Mouse (Mus musculus) embryo, embryonic 10 days (tissue): Measurements from ENCODE around the gene Gpr153.

ENCODE experiments used
- DNase-seq: peaks from one replicate; pipeline ENCODE4 v3.0.0-alpha.2; 2015; ENCODE audit warnings: low spot score

Gene Gpr153

DNA sequence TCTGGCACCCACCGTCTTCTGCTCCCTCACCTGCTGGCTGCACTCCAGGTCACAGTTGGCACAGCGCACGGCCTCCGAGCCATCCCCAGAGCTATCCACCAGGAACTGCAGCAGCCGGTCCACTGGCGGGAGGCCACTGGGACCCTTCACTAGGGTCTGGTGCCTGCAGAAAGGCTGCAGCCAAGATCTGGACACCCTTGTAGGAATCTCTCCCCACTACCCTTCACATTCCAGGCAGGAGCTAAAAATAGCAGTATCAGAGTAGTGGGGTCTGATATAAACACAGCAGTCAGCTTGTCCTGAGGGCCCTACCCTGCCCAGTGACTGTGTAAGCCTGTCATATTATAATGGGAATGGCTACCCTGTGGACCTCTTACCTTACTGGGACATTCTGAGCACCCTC lies 43.6 kb downstream of the Gpr153 start:
- no peak for DNase-seq

DNA sequence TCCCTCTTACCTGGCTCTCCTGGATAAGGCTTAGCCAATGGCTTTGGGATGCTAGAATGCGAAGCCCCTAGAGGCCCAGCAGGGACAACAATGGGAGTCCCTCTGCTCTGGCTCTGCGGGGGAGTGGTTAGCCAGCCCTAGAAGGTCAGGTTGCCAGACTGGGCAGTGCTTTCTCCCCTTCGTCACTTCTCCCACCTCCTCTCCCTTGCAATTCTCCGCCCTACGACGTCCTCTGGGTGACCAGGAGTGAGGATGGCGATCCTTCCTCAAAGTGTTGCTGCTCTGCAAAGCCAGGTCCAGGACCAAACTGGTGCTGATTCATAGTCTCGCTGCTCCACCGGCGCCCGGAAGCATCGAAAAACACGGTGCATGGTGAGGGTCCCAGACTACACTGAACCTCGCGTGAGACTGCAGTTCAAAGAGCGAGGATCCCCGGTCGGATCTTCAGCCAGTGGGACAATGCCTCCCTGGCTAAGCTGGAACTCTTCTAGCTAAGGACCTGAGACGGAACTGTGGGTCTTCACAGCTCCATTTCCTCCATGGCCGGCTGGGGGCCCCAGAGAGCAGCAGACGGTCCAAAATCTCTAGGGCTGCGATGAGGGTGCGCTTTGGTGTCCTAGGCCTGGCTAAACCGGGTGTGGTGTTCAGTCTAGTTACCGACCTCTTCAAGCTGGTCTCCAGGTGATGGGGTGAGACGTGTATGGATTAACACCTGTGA lies 44.6 kb downstream of the Gpr153 start, which contains the start of gene Rnf207:
Rnf207 (minus strand) TSS at position 477 of the 718 bp plus-strand sequence.
- DNase-seq = peak; percentile 67

GRCm38 (mm10) chr4:152321464-152321863 lies 47.4 kb downstream of the Gpr153 start:
- DNase-seq = no peak

- no peak for DNase-seq
These were observed 50.9 kb downstream of the Gpr153 start for GRCm38 (mm10) chr4:152324641-152325562.

GRCm38 (mm10) chr4:152325574-152326411 lies 51.8 kb downstream of the Gpr153 start, which contains the start of gene Rpl22:
TSS of gene Rpl22 (plus strand) at chr4:152325742.
- peak; percentile 99 for DNase-seq

DNA sequence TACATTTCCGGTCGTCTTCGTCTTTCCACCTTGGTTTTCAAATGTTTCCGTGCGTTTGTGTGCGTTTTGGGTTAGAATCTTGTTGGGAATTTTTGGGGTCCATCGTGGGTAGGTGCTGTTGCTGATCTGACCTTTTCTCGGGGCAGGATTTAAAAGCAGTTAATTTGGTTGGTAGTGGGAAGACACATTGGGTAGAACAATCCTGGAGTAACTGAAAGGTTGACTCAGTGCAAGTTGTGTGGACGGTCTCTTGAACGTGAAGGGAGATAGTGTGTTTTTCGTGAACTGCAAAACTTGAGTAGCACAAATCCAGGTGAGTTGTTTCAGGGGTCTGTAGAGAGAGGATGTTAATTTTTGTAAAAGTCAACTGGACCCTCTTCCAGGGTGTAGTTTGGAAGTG lies 52.5 kb downstream of the Gpr153 start:
- DNase-seq = no peak

DNA sequence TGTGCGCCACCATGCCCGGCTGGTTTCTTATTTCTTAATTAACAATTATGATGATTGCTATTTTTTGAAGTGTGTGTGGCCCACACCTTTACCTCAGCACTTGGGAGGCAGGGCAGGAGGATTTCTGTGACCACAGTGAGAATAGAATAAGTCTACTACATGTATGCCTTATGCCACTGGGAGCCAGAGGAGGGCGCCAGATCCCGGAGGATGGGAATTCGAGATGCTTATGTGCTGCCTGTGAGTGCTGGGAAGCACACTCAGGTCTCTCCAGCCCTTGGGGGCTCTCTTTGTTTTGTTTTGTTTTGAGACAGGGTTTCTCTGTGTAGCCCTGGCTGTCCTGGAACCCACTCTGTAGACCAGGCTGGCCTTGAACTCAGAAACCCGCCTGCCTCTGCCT lies 54.7 kb downstream of the Gpr153 start:
- peak; percentile 65 for DNase-seq

DNA sequence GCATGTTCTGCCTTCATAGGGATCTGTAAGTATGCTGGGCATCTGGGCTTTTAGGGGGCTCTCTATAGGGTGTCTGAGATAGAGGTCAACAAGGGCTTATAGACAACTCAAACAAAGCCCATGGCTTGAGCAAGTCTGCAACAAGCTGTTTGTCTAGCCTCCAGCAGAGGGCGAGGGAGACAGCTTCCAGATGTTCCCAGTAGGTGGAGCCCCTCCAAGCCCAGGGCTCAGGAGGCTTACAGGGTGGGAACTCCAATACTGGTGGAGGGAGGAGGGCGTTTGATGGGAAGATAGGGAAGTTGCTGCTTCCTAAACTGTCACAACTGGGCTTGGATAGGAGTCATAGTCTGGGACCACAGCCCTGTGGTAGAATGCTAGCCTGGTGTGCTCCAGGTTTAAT lies 58.9 kb downstream of the Gpr153 start:
- DNase-seq = peak; percentile 88

- DNase-seq = no peak
These were observed 59.6 kb downstream of the Gpr153 start for GRCm38 (mm10) chr4:152333587-152333986.
